Mouse (Mus musculus) layer of hippocampus, postnatal 36 days (tissue): ENCODE results near the gene Fbxl5. TPM values are rescaled to one million over a fixed set of nuclear protein-coding genes. Genes with fewer than 3 reads are reported as not detected.

Experiments
- DNase-seq, 2 experiments: peaks; one replicate each; pipeline ENCODE4 v3.0.0; 2022
- total RNA-seq, 2 experiments: library from RNA; stranded (reverse); gene quantifications; 2 replicates each; pipeline ENCODE4 v1.2.3; 2021

Gene Fbxl5
- total RNA-seq, 2 experiments from 2014 or later: 92.2 to 98.8 TPM

GRCm38 (mm10) chr5:43781977-43782930 lies 39.2 kb downstream of the Fbxl5 start:
- peak; percentile 76 to 78 for DNase-seq

GRCm38 (mm10) chr5:43781423-43781976 lies 39.9 kb downstream of the Fbxl5 start:
- DNase-seq: peak in 1 of 2 experiments; percentile 39

- no peak for DNase-seq
Measured at GRCm38 (mm10) chr5:43778583-43778982, 42.9 kb downstream of the Fbxl5 start.

- DNase-seq: no peak
Measured at GRCm38 (mm10) chr5:43776993-43777392, 44.4 kb downstream of the Fbxl5 start.

- no peak for DNase-seq
Measured at GRCm38 (mm10) chr5:43776407-43776806, 45.0 kb downstream of the Fbxl5 start.

GRCm38 (mm10) chr5:43771555-43771954 lies 49.9 kb downstream of the Fbxl5 start:
- no peak for DNase-seq

- no peak for DNase-seq
Measured at GRCm38 (mm10) chr5:43770618-43771354, 50.7 kb downstream of the Fbxl5 start.

- DNase-seq: no peak
Measured at GRCm38 (mm10) chr5:43749092-43749491, 72.3 kb downstream of the Fbxl5 start.

GRCm38 (mm10) chr5:43748039-43748438 lies 73.4 kb downstream of the Fbxl5 start:
- no peak for DNase-seq

GRCm38 (mm10) chr5:43745156-43745555 lies 76.3 kb downstream of the Fbxl5 start:
- no peak for DNase-seq

- DNase-seq: no peak
Measured at GRCm38 (mm10) chr5:43744187-43744586, 77.3 kb downstream of the Fbxl5 start.

- DNase-seq: no peak
Measured at GRCm38 (mm10) chr5:43732381-43732780, 89.1 kb downstream of the Fbxl5 start.

- DNase-seq: no peak
Measured at GRCm38 (mm10) chr5:43728375-43729165, 92.9 kb downstream of the Fbxl5 start.

- no peak for DNase-seq
Measured at GRCm38 (mm10) chr5:43723830-43724229, 97.6 kb downstream of the Fbxl5 start.

GRCm38 (mm10) chr5:43722452-43722783 lies 99.0 kb downstream of the Fbxl5 start:
- DNase-seq: no peak

GRCm38 (mm10) chr5:43721538-43722451 lies 99.6 kb downstream of the Fbxl5 start:
- no peak for DNase-seq

- DNase-seq: no peak
Measured at GRCm38 (mm10) chr5:43699240-43699639, 122.2 kb downstream of the Fbxl5 start.

GRCm38 (mm10) chr5:43697133-43697532 lies 124.3 kb downstream of the Fbxl5 start:
- DNase-seq: no peak
